Mouse (Mus musculus) retina, postnatal 1 day (tissue): ENCODE data around the gene Id2.

ENCODE experiments used
- DNase-seq: peaks from one replicate; pipeline ENCODE4 v3.0.0-alpha.2; 2012

Id2 gene

GRCm38 (mm10) chr12:25103911-25104310 lies 7.0 kb upstream of the Id2 start:
- DNase-seq, result no peak

GRCm38 (mm10) chr12:25101389-25101788 lies 4.4 kb upstream of the Id2 start:
- DNase-seq, result peak; percentile 46

DNA sequence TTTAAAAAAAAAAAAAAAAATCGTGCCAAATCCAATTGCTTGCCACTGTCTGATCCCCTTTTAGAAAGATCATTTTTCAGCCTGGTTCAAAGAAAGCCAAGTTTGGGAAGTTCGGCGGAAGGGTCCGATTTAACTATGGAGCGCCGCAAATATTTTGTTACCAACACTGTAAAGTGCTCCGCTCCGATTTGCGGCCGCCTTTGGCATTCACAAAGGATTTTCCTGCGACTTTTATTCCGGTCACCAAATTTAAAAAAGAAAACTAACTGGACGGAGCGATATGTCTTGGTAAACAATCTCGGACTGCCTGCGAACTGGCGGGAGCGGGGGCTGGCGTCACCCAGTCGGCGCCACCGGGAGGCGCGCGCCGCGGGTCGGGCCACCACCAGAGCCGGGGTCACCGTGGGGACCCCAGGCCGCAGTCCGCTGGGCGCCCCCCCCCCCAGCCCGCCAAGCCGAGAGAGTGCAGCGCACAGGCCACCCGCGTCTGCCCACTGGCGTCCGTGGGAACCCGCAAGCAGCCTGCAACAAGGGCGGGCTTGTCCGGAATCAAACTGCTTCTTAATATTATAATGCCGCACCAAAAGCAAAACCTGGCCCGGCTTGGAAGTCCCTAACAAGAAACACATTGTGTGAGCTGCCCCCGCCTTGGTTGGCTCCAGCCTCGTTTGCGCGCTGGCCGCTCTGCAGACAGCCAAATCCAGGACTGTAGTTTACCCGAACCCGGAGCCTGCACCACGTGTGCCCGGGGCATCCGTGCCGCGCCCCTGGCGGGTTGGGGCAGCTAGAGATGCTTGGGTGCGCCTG lies 3.7 kb upstream of the Id2 start:
- peak; percentile 84 for DNase-seq

- DNase-seq, result peak; percentile 42
Measured at GRCm38 (mm10) chr12:25099563-25100408, 2.8 kb upstream of the Id2 start.

GRCm38 (mm10) chr12:25099313-25099562 lies 2.3 kb upstream of the Id2 start:
- DNase-seq, result peak; percentile 80

DNA sequence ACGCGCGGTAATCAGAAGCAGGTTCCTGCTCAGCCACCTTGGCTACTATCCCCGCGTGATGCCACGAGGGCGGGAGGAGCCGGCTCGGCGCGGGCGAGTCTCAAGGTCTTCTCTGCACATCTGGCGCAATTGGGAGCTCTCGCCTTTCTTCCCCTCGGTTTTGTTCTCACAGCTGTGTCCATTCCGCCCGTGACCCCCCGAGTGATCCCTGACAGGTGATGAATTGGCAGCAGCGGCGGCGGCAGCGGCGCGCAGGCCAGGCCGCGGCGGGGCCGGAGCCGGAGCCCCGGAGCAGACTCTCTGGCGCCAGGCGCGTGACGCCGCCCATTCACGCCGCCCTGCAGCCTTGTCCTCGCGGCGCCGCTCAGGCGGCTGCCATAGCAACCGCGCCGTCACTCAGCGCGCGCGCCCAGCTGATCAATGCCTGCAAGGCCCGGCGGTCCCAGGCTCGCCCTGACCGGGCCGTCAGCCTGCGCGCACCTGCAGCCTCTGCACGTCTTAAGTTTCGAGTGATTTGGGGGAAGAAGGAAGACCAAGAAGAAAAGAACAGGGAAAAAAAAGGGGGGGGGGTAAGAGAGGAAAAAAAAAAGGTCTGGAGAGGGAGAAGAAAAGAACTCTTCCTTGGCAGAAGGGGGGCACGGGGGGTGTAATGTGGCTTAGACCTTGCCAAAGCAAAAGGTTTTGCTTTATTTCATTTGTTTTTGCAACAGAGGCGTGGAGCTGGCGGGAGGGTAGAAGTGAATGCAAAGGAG lies 1.8 kb upstream of the Id2 start:
- DNase-seq, result peak; percentile 96

- no peak for DNase-seq
Measured at GRCm38 (mm10) chr12:25098161-25098550, 1.2 kb upstream of the Id2 start.

GRCm38 (mm10) chr12:25097210-25098160 lies 545 bp upstream of the Id2 start:
- peak; percentile 77 for DNase-seq

- peak; percentile 69 for DNase-seq
Measured at GRCm38 (mm10) chr12:25096640-25097051, 294 bp downstream of the Id2 start.

GRCm38 (mm10) chr12:25095974-25096639 lies 833 bp downstream of the Id2 start:
- DNase-seq, result peak; percentile 99

- no peak for DNase-seq
Measured at GRCm38 (mm10) chr12:25095538-25095937, 1.4 kb downstream of the Id2 start.

DNA sequence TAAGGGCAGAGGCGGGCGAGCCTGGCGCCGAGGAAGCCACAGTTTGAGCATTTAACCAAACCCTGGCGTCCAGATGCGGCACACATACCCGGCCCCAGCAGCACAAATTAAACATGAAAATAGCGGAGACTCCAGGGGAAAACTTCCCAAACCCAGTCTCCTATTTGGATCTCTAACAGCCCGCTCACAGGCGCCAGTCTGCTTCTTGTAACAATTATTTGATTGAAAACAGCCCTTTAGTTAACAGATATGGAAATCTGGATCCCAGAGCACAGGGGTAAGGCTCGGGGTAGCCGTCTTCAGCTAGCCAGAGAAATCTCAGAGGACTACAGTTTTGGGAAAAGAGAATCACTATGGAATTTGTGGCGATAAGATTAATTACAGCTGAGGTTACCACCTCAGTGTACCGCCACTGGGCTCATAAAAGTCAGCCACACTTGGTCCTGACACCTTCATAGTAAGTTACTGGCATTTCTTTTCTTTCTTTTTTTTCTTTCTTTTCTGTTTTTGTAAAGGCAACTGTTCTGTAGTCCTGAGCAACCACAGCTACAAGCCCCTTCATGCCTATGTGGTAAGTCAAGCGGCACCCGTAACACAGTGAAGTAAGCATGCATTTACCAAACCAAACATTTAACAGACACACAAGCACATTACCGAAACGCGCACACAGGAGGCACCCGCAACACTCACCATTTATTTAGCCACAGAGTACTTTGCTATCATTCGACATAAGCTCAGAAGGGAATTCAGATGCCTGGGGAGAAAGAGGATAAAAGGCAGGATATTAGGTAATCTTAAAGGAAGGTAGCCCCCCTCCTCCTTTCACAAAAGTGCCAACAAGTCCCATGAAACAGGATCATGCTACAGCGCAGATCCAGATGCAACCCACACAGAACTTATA lies 2.1 kb downstream of the Id2 start:
- peak; percentile 36 for DNase-seq

DNA sequence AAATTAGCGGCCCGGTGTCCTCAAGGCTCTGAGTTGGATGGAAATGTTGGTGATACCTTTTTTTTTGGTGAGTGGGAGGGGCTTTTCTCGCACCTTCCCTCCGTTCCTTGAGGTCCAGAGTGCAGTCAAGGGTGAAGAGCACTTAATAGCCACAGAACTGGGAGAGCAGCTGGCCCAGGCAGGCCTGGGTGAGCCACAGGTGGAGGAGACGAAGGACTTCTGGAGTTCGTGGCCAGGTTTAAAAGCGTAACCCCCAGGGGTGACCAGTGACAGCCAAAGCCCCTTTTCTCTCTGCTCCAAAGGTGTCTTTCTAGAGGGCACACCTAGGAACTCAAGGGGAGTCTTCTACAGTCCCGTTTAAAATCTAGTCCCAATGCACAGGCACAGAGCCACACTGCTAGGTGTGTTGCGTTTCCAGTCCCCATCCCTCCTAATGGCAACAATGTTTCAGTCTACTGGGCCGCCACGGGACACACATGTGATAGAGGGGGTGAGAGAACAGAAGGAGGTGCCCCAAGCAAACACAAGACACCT lies 3.6 kb downstream of the Id2 start:
- DNase-seq, result peak; percentile 33

DNA sequence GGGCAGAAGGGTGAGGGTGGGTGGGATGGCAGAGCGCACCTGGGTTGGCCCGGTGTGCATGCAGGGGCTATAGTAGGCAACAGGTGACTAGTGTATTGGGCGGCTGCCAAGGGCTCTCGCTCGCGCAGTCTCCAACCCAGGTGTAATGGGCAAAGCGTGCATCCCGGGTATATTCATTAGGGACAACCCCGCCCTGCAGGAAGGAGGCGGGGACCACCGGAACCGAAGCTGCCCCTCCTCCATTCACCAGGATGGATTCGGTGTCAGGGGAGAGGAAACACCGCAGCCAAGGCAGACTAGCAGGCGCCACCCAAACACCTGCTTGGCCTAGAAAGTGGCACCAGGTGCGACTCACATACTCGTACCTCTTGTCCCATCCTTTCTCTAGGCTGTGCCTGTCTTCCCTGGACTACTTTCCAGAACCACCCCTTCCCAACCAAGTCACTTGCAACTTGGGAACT lies 4.2 kb downstream of the Id2 start:
- DNase-seq, result no peak

- peak; percentile 90 for DNase-seq
Measured at GRCm38 (mm10) chr12:25092027-25092704, 4.8 kb downstream of the Id2 start.

- DNase-seq, result no peak
Measured at GRCm38 (mm10) chr12:25089433-25089832, 7.5 kb downstream of the Id2 start.

GRCm38 (mm10) chr12:25086966-25087365 lies 10.0 kb downstream of the Id2 start:
- DNase-seq, result no peak

DNA sequence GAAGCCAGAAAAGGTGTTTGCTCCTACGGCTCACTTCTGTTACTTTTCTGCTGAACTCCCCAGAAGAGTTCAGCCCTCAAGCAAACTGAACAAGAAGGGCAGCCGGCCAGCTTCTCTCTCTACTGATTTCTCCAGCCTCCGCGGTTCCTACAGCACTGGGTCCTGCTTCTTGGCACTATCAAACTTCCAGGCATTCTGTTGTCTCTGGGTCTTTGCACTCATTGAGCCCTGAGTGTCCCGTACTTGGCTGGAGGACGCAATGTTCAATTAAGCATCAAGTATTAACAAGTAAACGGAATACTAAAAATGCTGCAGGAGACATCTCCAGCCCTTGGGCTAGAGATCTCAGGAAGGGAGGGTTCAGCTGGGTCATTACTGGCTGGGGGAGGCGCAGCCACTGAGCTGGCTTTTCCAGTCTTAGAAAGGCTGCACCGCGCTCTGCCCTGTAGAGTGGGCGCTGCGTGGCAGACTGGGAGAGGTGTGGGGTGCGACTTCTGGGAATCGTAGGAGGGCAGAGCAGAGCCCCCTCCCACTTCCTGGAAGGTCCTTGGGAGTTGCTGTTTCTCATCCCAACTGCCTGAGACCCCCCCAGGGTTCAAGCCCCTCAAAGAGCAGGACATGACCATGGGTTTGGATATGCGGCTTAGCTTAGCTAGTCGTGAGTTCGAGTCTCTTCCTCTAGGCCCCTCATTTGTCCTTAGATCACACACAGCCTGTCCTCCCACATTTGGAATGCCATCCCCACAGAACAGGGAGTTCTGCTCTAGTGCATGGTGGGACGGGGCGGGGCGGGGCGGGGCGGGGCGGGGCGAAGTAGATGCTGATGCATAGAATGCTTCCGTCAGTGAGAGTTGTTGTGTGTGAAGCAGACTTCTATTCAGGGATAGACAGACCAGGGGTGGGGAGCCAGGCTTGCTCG lies 13.4 kb downstream of the Id2 start:
- no peak for DNase-seq

DNA sequence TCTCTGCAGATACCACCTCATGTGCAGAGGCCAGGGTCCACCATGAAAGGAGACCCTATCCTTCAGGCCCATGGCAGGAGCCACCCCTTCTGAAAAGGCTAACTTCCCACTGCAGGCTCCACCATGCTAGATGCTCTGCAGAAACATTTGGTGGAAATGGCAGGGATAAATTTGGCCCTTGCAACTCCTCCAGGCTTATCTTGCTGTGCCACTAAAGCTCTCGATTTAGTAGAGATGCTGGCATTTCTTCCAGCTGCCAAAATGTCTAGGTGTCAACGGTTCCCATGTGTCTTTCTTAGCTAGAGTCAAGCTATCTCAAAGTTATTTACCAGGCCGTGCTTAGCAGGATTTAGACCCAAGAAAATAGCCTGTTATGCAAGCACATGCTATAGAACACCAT lies 22.6 kb downstream of the Id2 start:
- DNase-seq, result no peak
